Mouse (Mus musculus) heart, postnatal 25 days (tissue): ENCODE measurements at regions not wholly inside any gene's neighbourhood (a gene's known extent, or its start where the extent isn't known, plus 50 kb on each side); places are given as distances from the start of the nearest gene placed in this dataset.

Experiments
- DNase-seq: peaks from one replicate; pipeline ENCODE4 v3.0.0; 2022; ENCODE audit warnings: low spot score
- intact Hi-C: fragments of 180-260 bp; cut with DNase I; formaldehyde crosslinking; loops from one replicate; pipeline ENCODE4 v1.15.1; 2025

DNA sequence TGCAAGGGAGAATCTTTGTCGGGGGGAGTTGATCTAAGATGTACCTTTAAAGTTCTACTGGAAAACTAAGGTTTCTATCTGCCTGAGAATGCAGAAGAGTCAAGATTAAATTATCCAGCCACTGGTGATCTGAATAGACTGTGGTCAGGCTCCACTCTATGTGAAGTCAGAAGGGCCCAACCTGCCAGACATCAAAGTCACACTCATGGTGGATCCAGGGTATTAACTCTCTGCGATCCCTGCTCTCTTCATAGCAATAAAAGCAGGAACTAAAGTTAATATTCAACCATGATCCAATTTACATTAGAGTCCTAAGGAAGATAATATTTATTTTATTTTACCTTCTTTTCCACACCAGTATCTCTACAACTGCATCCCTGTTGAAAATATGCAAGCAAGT lies 242.5 kb downstream of the Efnb2 start:
- intact Hi-C loops: no loop called here

DNA sequence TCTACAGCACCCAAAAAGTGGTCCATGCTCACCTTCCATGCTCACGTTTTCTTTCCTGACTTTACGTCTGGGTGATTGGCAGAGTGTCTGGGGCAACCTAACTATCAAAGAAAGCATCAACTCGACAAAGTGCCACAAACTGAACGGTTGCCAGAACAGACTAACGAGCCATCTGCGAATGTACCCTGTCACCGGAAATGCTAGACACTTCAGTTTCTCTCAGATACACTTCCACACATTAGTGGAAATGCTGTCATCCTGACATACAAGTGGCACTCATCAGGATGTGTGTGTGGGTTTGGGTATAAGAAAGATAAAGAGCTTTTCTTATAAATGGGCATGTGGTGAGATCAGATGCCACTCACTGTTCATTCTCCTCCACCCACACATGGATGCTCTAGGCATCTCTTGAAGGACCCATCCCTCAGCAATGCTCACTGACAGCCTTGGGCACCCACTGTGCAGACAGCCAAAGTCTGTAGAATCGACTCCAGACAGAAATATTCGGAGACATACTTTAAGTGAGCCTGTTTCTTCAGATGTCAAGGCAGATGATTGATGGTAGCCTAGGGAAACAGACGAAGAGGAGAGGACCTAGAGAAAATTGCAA lies 244.8 kb downstream of the Efnb2 start:
- intact Hi-C loops: no loop called here
- no peak for DNase-seq

More for the DNA sequence above, 242.5 kb downstream of the Efnb2 start:
- DNase-seq: no peak

DNA sequence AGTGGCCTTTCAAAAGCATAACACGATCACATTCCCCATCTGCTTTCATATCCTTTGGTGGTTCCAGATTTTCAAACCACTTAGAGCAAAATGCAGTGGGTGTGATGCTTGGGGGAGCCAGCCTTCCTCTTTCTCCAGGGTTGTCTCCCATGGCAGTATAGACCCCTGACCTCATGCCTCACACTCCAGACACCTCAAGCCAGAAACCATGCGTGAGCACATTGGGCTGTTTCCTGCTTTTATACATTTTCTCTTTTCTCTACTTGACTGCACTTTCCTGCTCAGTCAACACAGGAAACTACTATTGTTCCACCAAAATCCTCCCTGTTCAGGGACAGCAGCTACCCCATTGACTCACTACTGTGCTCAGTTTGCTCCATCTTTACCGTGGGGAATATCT lies 253.7 kb downstream of the Efnb2 start:
- intact Hi-C loops: no loop called here
- no peak for DNase-seq

DNA sequence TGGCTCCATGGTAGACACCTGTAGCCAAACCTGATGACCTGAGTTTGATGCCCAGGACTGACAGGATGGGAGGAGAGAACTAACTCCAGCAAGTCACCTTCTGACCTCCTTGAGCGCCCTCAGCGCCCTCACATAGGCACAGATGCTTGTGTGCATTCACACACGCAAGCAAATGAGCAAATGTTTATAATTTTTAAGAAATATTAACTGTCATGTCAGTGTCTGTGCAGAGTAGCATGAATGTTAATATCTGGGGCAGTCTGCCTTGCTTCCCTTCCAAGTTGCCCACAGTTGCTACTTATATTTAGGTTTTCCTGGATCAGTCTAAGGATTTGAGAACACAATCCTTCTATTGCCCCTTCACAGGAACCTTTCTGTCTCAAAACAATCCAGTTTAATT lies 257.6 kb downstream of the Efnb2 start:
- DNase-seq: no peak
- intact Hi-C loops: no loop called here

DNA sequence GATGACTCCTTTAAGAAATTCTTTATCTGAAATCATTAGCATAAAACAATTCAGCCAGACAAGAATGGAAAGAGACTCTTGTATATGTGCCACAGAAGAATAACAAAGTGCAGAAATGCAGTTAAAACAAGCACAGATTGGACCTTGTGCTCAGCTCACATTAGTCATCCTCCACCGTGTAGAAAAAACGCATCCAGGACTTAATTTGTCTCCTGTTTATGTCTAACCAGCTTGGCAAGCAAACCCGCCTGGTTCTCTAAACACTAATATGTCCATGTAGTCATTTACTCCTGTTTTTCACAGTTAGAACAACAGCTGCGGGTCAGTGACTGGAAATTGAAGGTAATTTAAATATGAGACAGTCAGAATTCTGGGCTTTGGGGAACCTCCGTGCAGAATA lies 268.7 kb downstream of the Efnb2 start:
- no peak for DNase-seq
- intact Hi-C loops: no loop called here

DNA sequence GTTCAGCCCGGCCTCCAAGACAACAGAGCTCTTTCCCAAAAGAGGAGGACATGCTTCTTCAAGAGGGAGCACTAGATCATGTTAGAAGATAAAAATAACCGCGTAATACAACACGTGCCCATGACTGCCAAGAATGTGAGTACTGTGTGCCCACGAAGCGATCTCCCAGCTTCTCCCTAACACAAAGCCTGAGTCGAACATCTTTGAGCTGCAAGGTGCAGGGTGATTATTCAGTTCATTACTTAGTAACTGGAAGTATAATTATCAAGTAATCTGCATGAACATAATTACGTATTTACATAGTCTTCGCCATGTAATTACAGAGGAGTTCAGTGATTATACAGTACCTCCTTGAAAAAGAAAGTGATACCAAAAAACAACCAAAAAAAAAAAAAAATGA lies 269.7 kb downstream of the Efnb2 start:
- intact Hi-C loops: no loop called here
- no peak for DNase-seq

DNA sequence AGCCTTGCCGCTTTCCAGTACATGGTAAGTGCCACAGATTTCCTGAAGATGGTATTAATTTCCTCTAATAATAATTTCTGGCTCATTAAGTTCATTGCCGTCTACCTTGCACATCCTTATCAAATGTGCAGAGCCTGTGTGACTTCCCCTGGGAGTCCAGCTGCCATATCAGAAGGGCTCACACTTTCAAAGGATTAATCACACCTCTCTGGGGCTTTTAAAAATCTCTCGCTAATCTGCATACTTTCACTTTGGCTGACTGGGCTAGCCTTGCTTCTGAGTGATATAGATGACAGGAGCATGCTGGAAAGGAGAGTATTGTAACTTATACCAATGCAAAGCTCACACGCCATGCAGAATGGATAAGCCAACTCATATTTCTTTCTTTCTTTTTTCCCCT lies 282.8 kb downstream of the Efnb2 start:
- DNase-seq: no peak
- intact Hi-C loops: no loop called here

- no peak for DNase-seq
- intact Hi-C loops: no loop called here
Measured at GRCm38 (mm10) chr8:8376791-8377190, 284.3 kb downstream of the Efnb2 start.

- intact Hi-C loops: no loop called here
- no peak for DNase-seq
Measured at GRCm38 (mm10) chr8:8376379-8376778, 284.7 kb downstream of the Efnb2 start.

- no peak for DNase-seq
- intact Hi-C loops: no loop called here
Measured at GRCm38 (mm10) chr8:8367282-8367871, 293.7 kb downstream of the Efnb2 start.

DNA sequence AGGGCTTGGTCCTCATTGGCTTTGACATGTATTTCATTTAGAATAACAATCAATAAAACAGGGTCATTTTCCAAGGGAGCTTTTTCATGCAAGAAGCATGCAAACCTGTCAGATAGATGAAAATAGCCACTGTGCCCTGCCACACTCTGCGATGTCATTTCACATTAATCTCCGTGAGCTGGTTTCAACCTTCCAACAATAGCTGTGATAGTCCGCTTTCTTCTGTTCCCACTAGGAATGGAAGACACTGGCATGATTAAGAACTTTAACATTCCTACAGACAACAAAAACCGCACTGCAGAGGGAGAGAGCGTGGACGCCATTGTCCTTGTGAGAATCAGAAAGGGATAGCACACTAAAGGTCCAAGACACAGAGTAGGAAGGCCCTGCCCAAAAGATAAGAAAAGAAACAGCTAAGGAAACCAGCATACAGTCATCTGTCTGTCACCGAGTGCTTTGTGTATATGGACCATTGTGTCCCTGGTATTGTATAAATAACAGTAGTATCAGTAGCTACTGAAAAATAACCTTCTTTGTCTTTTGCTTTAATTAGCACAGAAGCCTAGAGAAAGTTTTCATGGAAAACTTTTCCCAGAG lies 299.0 kb downstream of the Efnb2 start:
- intact Hi-C loops: no loop called here
- no peak for DNase-seq

DNA sequence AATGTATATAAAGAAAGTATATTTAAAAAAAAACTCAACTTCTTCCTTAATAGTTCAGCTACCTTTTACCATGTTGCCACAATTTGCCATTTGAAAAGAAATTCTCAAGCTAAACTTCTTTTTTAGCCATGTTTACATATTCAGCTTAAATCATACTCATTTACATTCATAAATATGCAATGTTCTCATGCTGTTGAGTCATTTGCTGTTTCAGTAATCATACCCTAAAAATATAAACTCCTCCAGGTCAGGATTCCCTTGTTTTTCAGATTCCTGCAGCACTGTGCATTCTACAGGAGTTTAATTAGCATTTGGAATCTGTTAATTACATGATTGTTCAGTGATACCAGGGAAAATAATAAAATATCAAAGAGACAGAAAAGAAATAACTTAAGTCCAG lies 300.5 kb downstream of the Efnb2 start:
- intact Hi-C loops: no loop called here
- DNase-seq: no peak

GRCm38 (mm10) chr8:8354977-8355376 lies 306.1 kb downstream of the Efnb2 start:
- intact Hi-C loops: no loop called here
- no peak for DNase-seq

DNA sequence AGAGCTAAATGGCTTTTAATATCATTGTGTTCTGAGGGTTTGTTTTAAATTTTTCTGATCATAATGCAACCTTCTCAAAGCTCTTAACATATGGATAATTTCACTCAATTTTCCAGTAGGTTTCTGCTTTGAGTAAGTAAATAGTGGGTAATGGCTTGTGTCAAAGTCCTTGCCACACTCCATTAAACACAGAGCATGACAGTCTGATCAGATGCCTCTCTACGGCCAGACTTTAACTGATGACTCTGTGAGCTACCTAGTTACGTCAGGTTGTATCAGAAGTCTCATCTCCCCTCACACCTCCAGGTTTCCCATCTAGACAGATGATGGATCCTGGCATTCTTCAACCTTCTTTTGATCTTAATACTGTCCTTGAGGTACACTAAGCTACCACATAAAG lies 316.4 kb downstream of the Efnb2 start:
- no peak for DNase-seq
- intact Hi-C loops: no loop called here

DNA sequence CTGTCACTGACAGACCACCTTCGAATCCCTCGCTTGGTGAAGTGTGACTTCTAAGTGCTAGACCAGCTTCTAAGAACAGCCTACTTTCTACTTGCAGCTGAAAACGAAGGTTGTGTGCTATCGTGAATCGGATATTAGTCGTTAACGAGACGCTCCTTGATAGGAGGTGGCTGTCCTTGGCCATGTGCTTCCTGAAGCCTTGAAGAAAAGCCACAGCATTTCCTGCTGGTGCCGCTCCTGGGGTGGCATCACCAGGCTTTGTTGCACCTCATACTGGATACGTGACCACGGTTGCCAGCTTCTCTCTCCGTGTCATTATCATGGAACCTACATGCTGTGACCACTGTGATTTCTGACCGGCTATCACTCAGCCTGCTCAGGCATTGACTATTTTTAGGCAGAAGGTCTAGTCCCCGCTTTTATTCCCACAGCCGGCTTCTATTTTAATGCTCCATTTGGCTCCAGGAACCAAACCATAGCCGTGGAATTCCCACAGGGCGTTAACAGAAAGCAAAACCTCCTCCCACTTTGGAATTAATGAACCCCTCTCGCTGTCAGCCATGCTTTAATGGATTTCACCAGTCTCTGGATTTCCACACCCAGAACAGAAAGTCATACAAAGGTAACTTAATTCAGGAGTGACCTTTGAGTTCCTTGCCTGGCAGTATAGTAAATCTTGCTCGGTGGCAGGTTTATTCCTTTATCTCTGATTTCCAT lies 325.6 kb downstream of the Efnb2 start:
- intact Hi-C loops: loop anchor here (10.0 kb wide), 1 partner anchor 319 kb away; no protein-coding TSS in a partner anchor
- no peak for DNase-seq

DNA sequence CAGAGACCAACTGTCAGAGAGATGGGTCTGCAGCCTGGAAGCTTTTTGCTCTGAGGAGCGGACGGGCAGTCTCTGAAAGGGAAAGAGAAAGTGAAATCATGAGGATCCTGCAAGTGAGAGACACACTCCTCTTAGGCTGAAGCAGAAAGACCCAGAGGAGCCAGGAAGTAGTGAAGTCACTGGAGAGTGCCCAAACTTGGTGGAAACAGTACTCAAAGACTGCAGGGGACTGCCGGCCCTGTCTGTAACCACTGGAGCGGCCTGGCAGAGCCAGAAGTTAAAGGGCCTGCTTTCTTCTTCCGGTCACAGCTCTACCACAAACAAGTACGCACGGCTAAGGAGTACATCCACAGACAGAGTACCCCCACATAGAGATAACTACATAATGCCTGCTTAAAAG lies 326.5 kb downstream of the Efnb2 start:
- intact Hi-C loops: loop anchor here (10.0 kb wide), 1 partner anchor 320 kb away; no protein-coding TSS in a partner anchor
- DNase-seq: no peak

GRCm38 (mm10) chr8:8331249-8331648 lies 329.8 kb downstream of the Efnb2 start:
- DNase-seq: no peak
- intact Hi-C loops: loop anchor here (10.0 kb wide), 1 partner anchor 324 kb away; no protein-coding TSS in a partner anchor

GRCm38 (mm10) chr8:8328010-8328666 lies 332.9 kb downstream of the Efnb2 start:
- no peak for DNase-seq
- intact Hi-C loops: no loop called here

- DNase-seq: no peak
Measured at GRCm38 (mm10) chr8:8326066-8326834, 334.8 kb downstream of the Efnb2 start.

GRCm38 (mm10) chr8:8325420-8325819 lies 335.6 kb downstream of the Efnb2 start:
- intact Hi-C loops: no loop called here
- DNase-seq: no peak

More at GRCm38 (mm10) chr8:8326066-8326834, 334.8 kb downstream of the Efnb2 start:
- intact Hi-C loops: no loop called here
